Mouse (Mus musculus): ENCODE measurements at regions not wholly inside any gene's neighbourhood (a gene's known extent, or its start where the extent isn't known, plus 50 kb on each side); places are given as distances from the start of the nearest gene placed in this dataset.

DNA sequence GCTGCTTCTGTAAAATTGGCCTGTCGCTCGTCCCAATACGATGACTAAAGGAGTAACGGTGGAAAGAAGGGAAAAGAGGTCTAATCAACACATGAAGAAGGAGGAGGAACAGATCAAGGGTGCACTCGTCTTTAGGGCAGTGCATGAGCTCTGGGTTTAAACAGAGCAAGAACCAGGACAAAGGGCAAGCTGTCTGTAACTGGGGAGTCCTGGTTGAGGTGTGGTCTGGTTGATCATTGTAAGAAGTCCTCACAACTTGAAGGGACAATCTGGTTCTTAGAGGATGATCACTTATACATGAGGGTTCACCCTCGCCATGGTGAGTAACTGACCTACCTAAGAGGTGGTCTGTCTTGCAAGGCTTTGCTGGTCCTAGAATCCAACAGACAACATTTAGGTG is 105.2 kb upstream of the Gls start:
- Histone ChIP-seq H3K9me3 (no peaks in the 10 kb centered on the region), H3K4me1 (replicated peaks) (no peaks in the 10 kb centered on the region), H3K9ac (no peak overlapping the region), H3K4me3 (no peak overlapping the region), H3K36me3 (no peaks in the 10 kb centered on the region), H3K27ac (no peak overlapping the region), H3K4me2 (no peak overlapping the region), H3K27me3 (no peaks in the 10 kb centered on the region)
- no peak for ATAC-seq (ENCODE audit: low FRiP score)
- whole genome bisulfite sequencing: 88% methylated on average over 6 of the region's 6 CpGs

DNA sequence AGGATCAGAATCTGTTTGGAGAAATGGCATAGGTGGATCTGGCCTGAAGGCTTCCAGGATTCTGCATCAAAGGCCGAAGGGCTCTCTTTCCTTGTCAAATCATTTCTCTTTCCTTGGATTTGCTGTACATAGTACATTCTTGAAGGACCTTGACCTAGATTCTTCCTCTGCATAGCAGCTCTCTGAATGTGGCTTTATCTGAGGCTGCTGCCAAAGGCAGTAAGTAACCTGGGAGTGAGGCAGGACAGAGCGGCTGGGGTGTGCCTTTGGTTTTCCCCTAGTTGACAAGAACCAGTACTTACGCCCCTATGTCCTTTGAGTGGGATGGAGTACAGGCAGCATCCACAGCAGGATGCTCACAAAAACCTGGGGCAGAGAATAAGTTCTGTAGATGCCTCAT is 103.7 kb upstream of the Gls start:
- Histone ChIP-seq H3K4me2 (no peak overlapping the region), H3K27ac (no peak overlapping the region), H3K9me3 (no peaks in the 10 kb centered on the region), H3K27me3 (no peaks in the 10 kb centered on the region), H3K36me3 (no peaks in the 10 kb centered on the region), H3K9ac (no peak overlapping the region), H3K4me1 (replicated peaks) (no peaks in the 10 kb centered on the region; the same call in 1 of the 2 replicates), H3K4me3 (no peak overlapping the region)
- WGBS: 95% methylated on average over 3 of the region's 3 CpGs
- ATAC-seq (ENCODE audit: low FRiP score): no peak

DNA sequence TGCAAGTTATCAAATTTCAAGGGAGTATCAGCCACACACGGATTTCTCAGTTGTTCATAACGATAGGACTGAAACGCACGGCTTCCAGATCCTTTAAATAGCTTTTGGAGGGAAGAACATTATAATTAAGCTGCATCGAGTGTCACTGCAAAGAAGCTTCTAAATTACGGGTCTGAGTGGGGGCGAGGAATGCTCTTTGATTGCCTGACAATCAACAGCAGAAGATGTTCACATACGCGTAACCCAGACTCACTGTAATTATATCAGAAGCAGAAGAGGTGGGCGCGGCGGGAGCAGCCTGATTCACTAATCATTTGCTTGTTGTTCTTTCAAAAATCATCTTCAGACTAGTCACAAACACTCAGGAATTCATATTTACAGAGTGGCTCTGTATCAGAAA is 99.0 kb upstream of the Gls start:
- Histone ChIP-seq H3K4me3 (no peak overlapping the region), H3K36me3 (no peaks in the 10 kb centered on the region), H3K27ac (no peak overlapping the region), H3K4me1 (replicated peaks) (no peaks in the 10 kb centered on the region; the same call in 1 of the 2 replicates), H3K4me2 (no peak overlapping the region), H3K27me3 (no peaks in the 10 kb centered on the region), H3K9ac (no peak overlapping the region), H3K9me3 (no peaks in the 10 kb centered on the region)
- WGBS: 79% methylated on average over 12 of the region's 12 CpGs
- no peak for ATAC-seq (ENCODE audit: low FRiP score)

DNA sequence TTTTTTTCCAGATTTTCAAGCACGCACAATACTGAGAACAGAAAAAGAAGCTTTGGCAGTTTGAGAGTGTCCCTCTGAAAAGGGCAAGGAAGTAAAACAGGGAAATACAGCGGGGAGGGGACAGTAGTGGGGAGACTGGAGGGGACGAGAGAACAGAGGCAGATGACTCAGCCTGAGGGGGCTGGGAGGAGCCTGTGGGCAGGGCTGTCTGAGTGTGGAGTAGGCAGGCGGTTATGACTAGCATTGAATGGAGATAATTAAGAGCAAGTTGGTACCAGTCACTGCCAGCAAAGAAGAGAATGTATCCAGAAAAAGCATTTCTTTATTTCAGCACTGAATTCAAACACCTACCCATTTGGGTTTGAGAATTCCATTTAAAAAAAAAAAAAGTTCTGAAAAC is 98.4 kb upstream of the Gls start:
- no peak for ATAC-seq (ENCODE audit: low FRiP score)

DNA sequence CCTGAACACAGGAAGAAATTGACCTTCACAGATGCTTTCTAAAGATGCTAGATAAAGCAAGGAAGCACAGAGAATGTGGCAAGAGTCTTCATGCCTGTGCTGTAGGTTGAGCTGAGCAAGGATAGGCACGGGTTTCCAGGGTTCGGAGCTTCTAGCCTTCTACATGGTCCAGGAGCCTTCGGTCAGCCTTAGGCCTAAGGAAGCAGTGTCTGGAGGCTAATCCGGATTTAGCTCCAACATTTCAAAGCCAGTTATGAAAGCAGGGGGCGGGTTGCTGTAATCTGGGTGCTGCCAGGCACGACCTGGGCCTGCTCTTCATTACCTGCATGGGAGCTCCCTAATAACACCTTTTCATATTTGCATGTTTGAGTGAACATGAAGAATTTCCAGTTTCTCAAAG is 97.5 kb upstream of the Gls start:
- Histone ChIP-seq H3K4me2 (no peak overlapping the region), H3K27ac (no peak overlapping the region), H3K27me3 (no peaks in the 10 kb centered on the region), H3K9ac (no peak overlapping the region), H3K9me3 (no peaks in the 10 kb centered on the region), H3K4me3 (no peak overlapping the region), H3K36me3 (no peaks in the 10 kb centered on the region), H3K4me1 (replicated peaks) (no peaks in the 10 kb centered on the region; the same call in 1 of the 2 replicates)
- ATAC-seq (ENCODE audit: low FRiP score): no peak
- 87% methylated on average over 6 of the region's 6 CpGs for WGBS

More for the DNA sequence above, 98.4 kb upstream of the Gls start:
- Histone ChIP-seq H3K9me3 (no peaks in the 10 kb centered on the region), H3K4me3 (no peak overlapping the region), H3K4me1 (replicated peaks) (no peaks in the 10 kb centered on the region; the same call in 1 of the 2 replicates), H3K9ac (no peak overlapping the region), H3K27me3 (no peaks in the 10 kb centered on the region), H3K27ac (no peak overlapping the region), H3K4me2 (no peak overlapping the region), H3K36me3 (no peaks in the 10 kb centered on the region)
- 61% methylated on average over 4 of the region's 4 CpGs for WGBS

DNA sequence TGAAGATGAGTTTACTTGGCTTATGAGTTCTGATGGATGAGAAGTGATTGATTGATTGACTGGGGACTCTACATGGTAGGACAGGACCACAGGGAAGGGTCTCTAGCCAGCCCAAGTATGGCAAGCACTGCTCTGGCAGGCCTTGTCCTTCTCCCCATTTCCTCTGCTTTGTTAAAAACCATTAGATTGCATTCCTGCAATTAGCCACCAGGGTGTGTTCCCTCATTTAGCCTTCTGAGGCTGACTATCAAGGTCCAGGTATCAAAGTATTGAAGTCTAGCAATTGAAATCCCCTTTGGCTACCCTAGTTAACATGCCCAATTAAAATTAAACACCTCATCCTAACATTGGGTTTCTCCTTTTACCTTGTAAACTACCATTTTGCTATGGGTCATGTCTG is 95.5 kb upstream of the Gls start:
- Histone ChIP-seq H3K36me3 (no peaks in the 10 kb centered on the region), H3K9me3 (no peaks in the 10 kb centered on the region), H3K9ac (no peak overlapping the region), H3K27me3 (no peaks in the 10 kb centered on the region), H3K4me1 (replicated peaks) (no peaks in the 10 kb centered on the region; the same call in 1 of the 2 replicates), H3K4me2 (no peak overlapping the region), H3K27ac (no peak overlapping the region), H3K4me3 (no peak overlapping the region)
- no peak for ATAC-seq (ENCODE audit: low FRiP score)

DNA sequence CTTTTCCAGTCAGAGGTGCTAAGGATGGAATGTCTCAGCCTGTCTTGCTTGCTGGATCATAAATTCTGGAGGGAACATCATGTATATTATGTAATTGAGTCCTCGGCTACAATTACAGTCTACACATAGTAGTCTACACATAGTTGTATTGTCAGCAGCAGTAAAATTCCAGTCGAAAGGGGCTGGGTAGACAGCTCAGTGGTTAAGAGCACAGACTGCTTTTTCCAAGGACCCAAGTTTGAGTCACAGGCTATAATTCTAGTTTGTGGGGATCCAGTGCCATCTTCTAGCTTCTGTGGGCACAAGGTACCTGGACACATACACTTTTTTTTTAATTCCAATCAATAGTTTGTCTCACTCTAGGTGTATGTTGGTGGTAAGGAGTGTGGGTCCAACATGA is 91.3 kb upstream of the Gls start:
- Histone ChIP-seq H3K4me3 (no peak overlapping the region), H3K36me3 (no peaks in the 10 kb centered on the region), H3K27ac (no peak overlapping the region), H3K27me3 (no peaks in the 10 kb centered on the region), H3K4me2 (no peak overlapping the region), H3K4me1 (replicated peaks) (no peaks in the 10 kb centered on the region), H3K9me3 (no peaks in the 10 kb centered on the region), H3K9ac (no peak overlapping the region)
- 91% methylated on average over 2 of the region's 2 CpGs for WGBS
- ATAC-seq (ENCODE audit: low FRiP score): no peak

DNA sequence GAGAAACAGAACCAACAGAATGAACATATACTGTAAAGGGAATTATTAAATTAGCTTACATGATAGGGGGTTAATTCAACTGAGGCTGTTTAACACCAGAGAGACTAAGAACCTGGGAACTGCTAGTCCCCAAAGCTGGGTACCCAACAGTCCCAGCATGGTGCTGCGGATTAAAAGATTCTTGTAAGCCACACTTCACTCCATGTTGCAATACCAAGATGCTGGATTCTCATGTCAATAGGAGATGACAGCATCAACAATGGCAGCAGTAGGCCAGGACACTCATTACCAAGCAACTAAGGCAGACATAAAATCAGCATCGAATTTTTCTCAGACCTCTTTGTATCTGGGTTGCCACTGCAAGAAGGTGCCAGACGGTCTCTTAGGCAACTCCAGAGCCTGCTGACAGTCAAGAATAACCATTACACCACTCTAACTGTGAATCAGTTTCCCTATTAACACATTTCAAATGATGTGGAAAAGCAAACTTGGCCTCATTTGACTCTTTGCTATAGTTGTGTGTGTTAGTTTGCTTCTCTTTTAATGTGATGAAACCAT is 79.1 kb upstream of the Gls start:
- no peaks in the 10 kb centered on the region for H3K36me3 ChIP-seq
- no peak overlapping the region for H3K4me3 ChIP-seq
- 66% methylated on average over 3 of the region's 3 CpGs for WGBS
- ATAC-seq (ENCODE audit: low FRiP score): no peak; the same call in 1 of the 2 replicates
- H3K27ac ChIP-seq: no peak overlapping the region
- no peaks in the 10 kb centered on the region; the same call in 1 of the 2 replicates for H3K4me1 ChIP-seq (replicated peaks)
- H3K9me3 ChIP-seq: no peaks in the 10 kb centered on the region
- no peaks in the 10 kb centered on the region for H3K27me3 ChIP-seq
- H3K9ac ChIP-seq: no peak overlapping the region
- H3K4me2 ChIP-seq: no peak overlapping the region

DNA sequence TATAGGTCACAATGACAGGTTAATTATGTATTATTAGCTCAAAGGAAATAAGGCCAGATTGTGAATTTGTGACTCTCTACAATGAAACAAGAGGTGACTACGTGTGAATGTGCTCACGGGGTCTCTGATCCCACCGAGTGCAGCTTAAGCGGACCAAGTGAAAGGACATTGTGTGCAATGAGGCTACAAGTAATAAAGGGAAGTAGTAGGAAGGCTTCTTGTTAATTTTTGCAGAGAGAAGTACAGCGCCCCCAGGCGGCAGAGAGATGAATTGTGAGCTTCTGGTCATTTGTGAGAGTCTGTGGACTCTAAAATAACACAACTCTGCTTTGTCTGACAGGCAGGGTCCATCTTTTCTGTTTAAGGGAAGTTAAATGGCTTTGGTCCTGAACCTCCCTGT is 73.9 kb upstream of the Gls start:
- no peaks in the 10 kb centered on the region for H3K9me3 ChIP-seq
- no peak overlapping the region for H3K9ac ChIP-seq
- 50% methylated on average over 6 of the region's 6 CpGs for whole genome bisulfite sequencing
- no peak overlapping the region for H3K4me2 ChIP-seq
- H3K36me3 ChIP-seq: no peaks in the 10 kb centered on the region
- H3K4me3 ChIP-seq: no peak overlapping the region
- ATAC-seq (ENCODE audit: low FRiP score): no peak
- no peaks in the 10 kb centered on the region for H3K27me3 ChIP-seq
- peak overlapping the region; percentile 52; the same call in 1 of the 2 replicates for H3K27ac ChIP-seq
- peaks cover 9% of the 10 kb centered on the region for H3K4me1 ChIP-seq (replicated peaks)

DNA sequence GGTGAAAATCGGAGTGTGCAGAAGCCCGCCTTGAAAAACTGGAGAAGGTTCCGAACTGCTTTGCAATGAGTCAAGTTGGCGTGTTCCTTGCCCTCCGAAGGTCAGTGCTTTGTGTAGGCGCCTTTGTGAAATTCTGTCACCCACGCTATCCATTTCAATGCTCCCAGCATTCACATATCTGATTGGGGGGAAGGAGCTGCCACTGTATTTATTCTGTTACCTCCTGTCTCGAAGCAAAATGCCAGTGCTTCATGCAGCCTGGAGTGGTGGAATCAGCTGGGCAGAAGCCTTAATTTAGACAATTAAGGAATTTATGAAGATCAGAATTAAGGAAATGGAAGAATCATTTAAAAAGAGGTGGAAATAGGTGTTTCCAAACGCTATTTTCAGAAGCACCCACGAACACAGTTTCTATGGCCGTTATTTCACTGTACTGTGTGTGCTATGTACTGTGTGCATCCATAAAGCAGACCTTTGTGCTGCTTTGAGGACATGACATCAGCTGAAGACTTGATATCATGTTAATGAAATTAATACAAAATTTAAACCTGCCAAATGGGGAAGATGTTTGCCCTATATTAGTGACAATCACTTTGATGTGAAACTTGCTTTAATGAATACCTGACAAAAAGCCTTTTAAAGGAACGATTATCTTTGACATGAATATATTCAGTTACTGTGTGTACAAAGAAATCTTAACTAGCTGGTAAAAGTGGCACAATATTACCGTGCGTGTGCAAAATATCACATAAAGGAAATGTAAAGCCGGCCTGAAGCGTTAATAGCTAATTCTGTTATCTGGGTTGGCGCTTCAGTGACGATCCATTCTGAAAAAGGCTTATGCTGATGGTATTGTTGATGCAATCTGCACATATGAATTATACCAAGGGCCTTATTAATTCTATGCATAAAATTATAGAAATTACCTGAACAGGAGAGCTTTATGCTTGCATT is 72.9 kb upstream of the Gls start:
- WGBS: 53% methylated on average over 18 of the region's 18 CpGs
- Histone ChIP-seq H3K27ac (peak overlapping the region; percentile 69), H3K4me1 (replicated peaks) (peaks cover 9% of the 10 kb centered on the region), H3K9me3 (no peaks in the 10 kb centered on the region), H3K27me3 (no peaks in the 10 kb centered on the region), H3K4me3 (no peak overlapping the region), H3K9ac (peak overlapping the region; percentile 19; the same call in 1 of the 2 replicates), H3K36me3 (no peaks in the 10 kb centered on the region), H3K4me2 (no peak overlapping the region)
- ATAC-seq (ENCODE audit: low FRiP score): peak; percentile 67

DNA sequence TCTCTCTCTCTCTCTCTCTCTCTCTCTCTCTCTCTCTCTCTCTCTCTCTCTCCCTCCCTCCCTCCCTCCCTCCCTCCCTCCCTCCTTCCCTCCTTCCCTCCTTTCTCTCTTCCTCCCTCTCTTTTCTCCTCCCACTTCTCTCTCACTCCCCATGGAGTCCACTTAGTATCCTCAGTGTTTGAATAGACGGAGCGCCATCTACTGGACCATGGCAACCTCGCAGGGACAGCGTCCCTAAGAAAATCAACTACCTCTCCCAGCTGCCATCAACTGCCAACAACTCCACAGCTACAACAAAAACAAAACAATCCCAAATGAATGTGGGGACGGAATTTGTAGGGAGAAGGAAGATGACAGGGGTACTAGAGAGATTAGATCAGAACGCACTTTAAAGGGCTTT is 69.5 kb upstream of the Gls start:
- Histone ChIP-seq H3K4me1 (replicated peaks) (peaks cover 9% of the 10 kb centered on the region), H3K4me2 (no peak overlapping the region), H3K27ac (no peak overlapping the region), H3K27me3 (no peaks in the 10 kb centered on the region), H3K9ac (no peak overlapping the region), H3K9me3 (no peaks in the 10 kb centered on the region), H3K36me3 (no peaks in the 10 kb centered on the region), H3K4me3 (no peak overlapping the region)
- no peak for ATAC-seq (ENCODE audit: low FRiP score)
- 6% methylated on average over 6 of the region's 6 CpGs for WGBS

DNA sequence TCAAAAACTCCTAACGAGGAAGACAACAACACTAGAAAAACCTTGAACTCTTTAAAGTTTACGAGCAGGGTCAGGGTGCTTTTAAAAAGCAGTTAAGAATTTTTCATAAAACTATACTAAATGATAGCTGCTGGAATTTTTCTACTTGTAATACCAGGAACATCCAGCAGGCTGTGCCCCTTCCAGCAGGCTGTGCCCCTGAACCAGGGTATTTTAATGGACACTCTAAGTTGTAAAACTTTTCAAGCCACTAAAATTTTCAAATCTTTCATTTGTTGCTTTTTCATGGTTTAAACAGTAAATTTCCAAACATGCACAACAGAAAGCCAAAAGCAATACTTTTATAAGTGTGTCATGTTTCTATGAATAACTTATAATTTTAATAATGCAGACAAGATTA is 68.2 kb upstream of the Gls start:
- Histone ChIP-seq H3K4me1 (replicated peaks) (peaks cover 8% of the 10 kb centered on the region), H3K9me3 (no peaks in the 10 kb centered on the region), H3K27me3 (no peaks in the 10 kb centered on the region), H3K36me3 (no peaks in the 10 kb centered on the region), H3K4me3 (no peak overlapping the region), H3K27ac (no peak overlapping the region), H3K4me2 (no peak overlapping the region), H3K9ac (no peak overlapping the region)
- ATAC-seq (ENCODE audit: low FRiP score): no peak
- 66% methylated on average over 2 of the region's 2 CpGs for WGBS

DNA sequence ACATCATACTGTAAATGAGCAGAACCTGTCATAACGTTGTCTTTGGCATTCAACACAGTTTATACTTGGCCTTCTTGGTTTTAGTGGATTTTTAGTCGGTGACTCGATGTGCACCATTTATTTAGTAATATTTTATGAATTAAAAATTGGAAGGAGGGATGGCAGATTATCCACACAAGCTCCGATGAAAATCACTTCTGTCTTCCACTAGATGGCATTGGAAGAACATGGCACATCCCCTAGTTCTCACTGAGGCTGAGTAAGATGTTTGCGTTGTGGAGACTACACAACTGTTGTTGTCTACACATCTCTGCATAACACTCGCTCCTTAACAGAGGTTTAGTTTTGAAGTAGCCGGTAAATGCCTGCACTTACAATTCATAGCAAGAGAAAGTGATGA is 66.5 kb upstream of the Gls start:
- H3K36me3 ChIP-seq: no peaks in the 10 kb centered on the region
- H3K4me1 ChIP-seq (replicated peaks): no peaks in the 10 kb centered on the region
- no peak overlapping the region for H3K4me2 ChIP-seq
- H3K27me3 ChIP-seq: no peaks in the 10 kb centered on the region
- no peak overlapping the region for H3K27ac ChIP-seq
- no peak for ATAC-seq (ENCODE audit: low FRiP score)
- 67% methylated on average over 7 of the region's 7 CpGs for WGBS
- no peaks in the 10 kb centered on the region for H3K9me3 ChIP-seq
- H3K9ac ChIP-seq: no peak overlapping the region
- H3K4me3 ChIP-seq: no peak overlapping the region
